Mouse (Mus musculus): ENCODE data around the gene Tcf7l1. TPM values are rescaled to one million over a fixed set of nuclear protein-coding genes. Genes with fewer than 3 reads are reported as not detected.

Tcf7l1 gene
- polyA plus RNA-seq, 1 experiment from 2014 or later, result 16.1 TPM

DNA sequence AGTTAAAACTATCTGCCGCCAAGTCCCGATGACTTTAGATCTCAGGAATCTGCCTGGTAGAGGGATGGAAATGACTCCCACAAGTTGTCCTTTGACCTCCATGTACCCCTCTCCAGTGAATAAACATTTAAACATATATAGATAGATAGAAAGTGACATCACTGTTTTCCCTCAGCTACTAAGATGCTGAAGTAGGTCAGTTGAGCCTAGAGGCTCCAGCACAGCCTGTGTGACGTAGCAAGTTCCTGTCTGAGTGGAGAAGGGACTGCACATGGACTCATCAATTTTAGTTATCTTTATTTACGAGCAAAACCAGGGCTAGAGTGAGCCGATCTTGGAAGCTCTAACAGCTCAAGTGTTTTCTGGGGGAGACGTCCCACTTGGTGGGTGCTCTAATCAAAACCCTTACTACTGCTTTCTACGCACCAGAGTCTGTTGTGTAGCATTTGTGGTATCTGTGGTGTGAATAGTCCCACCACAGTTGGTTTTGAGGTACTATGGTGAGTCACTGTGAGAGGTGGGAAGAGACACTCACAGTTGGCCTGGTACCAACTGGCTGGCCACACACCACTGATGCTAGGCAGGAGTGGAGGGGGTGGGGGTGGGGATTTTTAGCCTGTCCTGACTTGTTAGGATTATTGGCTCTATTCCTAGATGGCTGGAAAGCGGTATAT lies 129.2 kb downstream of the Tcf7l1 start:
- Histone ChIP-seq H3K4me1 (peaks cover 75% of the 10 kb centered on the region), H3K36me3 (no peaks in the 10 kb centered on the region), H3K27ac (replicated peaks) (peak overlapping the region; percentile 70), H3K4me2 (0 out of 2 replicates have a peak overlapping the region, but pooled peaks have one; percentile 6), H3K4me3 (no peak overlapping the region), H3K9ac (no peak overlapping the region), H3K27me3 (replicated peaks) (no peaks in the 10 kb centered on the region), H3K9me3 (no peaks in the 10 kb centered on the region)
- 0 out of 2 replicates have a peak, but pooled peaks have one; percentile 18 for ATAC-seq (ENCODE audit: extremely low read depth, insufficient number of reproducible peaks, low FRiP score, low TSS enrichment)
- WGBS, result 42% methylated on average over 8 of the region's 8 CpGs

DNA sequence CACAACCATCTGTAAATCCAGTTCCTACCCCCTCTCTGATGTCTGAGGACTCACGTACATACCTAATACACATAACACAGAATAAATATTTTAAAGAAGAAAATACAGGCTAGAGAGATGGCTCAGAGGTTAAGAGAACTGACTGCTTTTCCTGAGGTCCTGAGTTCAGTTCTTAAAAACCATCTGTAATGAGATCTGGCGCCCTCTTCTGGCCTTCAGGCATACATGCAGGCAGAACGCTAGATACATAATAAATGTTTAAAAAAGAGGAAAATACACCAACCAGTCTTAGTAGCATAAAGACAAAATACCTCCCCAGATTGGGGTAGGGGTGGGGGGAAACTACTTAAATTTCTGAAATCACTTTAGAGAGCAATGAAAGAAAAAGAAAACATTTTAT lies 131.0 kb downstream of the Tcf7l1 start:
- Histone ChIP-seq H3K4me2 (no peak overlapping the region), H3K27ac (replicated peaks) (no peak overlapping the region), H3K9ac (no peak overlapping the region), H3K4me1 (peaks cover 72% of the 10 kb centered on the region), H3K9me3 (no peaks in the 10 kb centered on the region), H3K4me3 (no peak overlapping the region), H3K27me3 (replicated peaks) (no peaks in the 10 kb centered on the region), H3K36me3 (no peaks in the 10 kb centered on the region)
- 51% methylated on average over 3 of the region's 3 CpGs for WGBS
- no peak for ATAC-seq (ENCODE audit: extremely low read depth, insufficient number of reproducible peaks, low FRiP score, low TSS enrichment)

DNA sequence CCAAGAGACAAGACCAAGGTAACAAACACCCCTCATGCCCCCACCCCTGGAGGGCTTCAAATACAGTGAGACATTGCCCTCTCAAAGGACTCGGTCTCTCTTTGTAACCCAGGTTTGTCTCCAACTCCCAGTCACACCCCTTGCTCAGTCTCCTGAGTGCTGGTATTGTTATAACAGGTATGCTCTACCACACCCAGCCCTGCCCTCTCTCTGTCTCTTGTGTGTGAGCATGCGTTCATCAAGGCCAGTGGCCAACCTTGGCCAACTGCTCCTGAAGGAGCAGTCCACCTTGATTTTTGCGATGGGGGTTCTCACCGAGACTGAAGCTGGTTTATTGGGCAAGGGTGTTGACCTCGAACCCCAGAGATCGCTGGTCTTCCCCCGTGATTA lies 133.0 kb downstream of the Tcf7l1 start:
- Histone ChIP-seq H3K9me3 (no peaks in the 10 kb centered on the region), H3K4me3 (no peak overlapping the region; the same call in 1 of the 2 replicates), H3K4me2 (peak overlapping the region; percentile 69), H3K27me3 (replicated peaks) (no peaks in the 10 kb centered on the region), H3K9ac (no peak overlapping the region), H3K27ac (replicated peaks) (peak overlapping the region; percentile 88), H3K4me1 (peaks cover 58% of the 10 kb centered on the region), H3K36me3 (no peaks in the 10 kb centered on the region)
- ATAC-seq (ENCODE audit: extremely low read depth, insufficient number of reproducible peaks, low FRiP score, low TSS enrichment), result no peak
- 82% methylated on average over 7 of the region's 7 CpGs for WGBS

DNA sequence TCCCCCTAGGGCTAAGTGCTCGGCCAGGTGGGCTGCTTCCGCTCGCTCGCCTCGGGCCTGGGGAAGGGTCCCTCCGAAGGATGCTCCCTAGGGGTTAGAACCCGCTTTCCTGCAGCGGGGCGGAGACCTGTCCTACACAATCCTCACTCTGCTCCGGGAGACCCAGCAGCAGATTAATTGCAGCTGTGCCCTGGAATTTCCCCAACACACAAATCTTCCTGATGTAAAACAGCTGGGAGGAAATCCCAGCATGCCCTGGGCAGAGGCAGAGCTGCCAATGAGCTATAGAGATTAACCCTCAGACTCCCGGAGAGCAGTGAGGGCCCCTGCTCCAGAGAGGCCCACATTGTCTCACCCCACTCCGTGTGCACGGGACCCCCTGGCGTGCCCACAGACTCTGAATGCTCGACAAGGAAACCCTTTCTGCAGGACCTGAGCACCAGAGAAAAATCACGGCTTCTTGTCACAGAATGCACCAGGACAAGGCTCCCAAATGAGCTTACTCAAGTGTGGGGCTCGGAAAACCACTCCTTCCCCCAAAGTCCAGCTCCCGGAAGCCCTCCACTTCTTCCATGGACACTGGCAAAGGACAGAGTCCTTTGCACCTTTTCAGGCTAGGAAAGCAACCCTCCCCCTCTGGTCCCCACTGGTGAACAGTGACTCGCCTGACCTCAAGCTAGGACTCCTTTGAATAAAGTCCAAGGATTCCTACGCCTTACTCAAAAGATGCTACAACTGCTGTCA lies 133.6 kb downstream of the Tcf7l1 start:
- ATAC-seq (ENCODE audit: extremely low read depth, insufficient number of reproducible peaks, low FRiP score, low TSS enrichment), result peak; percentile 18; the same call in 1 of the 2 replicates
- no peaks in the 10 kb centered on the region for H3K27me3 ChIP-seq (replicated peaks)
- peaks cover 55% of the 10 kb centered on the region for H3K4me1 ChIP-seq
- peak overlapping the region; percentile 88 for H3K27ac ChIP-seq (replicated peaks)
- peak overlapping the region; percentile 69 for H3K4me2 ChIP-seq
- 21% methylated on average over 20 of the region's 20 CpGs for WGBS
- no peaks in the 10 kb centered on the region for H3K36me3 ChIP-seq
- no peaks in the 10 kb centered on the region for H3K9me3 ChIP-seq
- peak overlapping the region; percentile 77 for H3K9ac ChIP-seq
- H3K4me3 ChIP-seq, result peak overlapping the region; percentile 50

DNA sequence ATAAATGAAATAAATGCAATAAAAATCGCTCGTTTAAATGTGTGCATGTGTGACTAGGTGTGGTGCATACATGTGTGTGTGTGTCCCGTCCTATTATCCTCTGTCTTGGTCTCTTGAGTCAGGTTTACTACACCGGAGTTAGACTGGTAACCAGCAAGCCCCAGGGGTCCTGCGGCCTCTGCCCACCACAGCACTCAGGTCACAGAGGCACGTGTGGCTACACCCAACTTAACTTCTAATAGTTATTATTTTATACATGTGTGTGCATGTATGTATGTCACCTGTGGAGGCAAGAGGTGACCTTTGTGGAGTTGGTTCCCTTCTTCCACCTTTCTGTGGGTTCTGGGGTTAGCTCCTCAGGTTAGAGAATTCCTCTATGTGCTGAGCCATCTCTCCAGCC lies 134.7 kb downstream of the Tcf7l1 start:
- H3K4me1 ChIP-seq, result peaks cover 49% of the 10 kb centered on the region
- peak overlapping the region; percentile 88 for H3K27ac ChIP-seq (replicated peaks)
- H3K36me3 ChIP-seq, result no peaks in the 10 kb centered on the region
- H3K4me3 ChIP-seq, result no peak overlapping the region
- H3K4me2 ChIP-seq, result no peak overlapping the region
- no peak overlapping the region for H3K9ac ChIP-seq
- 83% methylated on average over 6 of the region's 6 CpGs for WGBS
- no peaks in the 10 kb centered on the region for H3K27me3 ChIP-seq (replicated peaks)
- no peaks in the 10 kb centered on the region for H3K9me3 ChIP-seq
- ATAC-seq (ENCODE audit: extremely low read depth, insufficient number of reproducible peaks, low FRiP score, low TSS enrichment), result no peak

DNA sequence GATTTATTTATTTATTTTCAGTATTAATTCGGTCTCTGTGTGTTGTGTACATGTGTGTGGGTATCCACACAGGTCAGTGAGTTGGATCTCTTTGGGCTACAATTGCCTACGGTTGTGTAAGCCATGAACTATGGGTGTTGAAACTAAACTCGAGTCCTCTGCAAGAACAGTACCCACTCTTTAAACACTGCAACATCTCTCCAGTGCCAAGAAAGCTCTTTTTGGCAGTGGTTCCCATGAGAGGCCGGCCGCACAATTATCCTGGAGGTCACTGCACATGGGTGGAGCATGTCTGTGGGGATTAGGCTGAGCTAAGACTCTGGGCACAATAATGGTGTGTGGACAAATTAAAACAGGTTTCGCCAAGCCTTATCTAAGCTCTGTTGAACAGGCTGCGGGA lies 135.6 kb downstream of the Tcf7l1 start:
- Histone ChIP-seq H3K36me3 (no peaks in the 10 kb centered on the region), H3K9ac (no peak overlapping the region), H3K27me3 (replicated peaks) (no peaks in the 10 kb centered on the region), H3K4me3 (no peak overlapping the region), H3K4me1 (peaks cover 47% of the 10 kb centered on the region), H3K9me3 (no peaks in the 10 kb centered on the region), H3K4me2 (no peak overlapping the region), H3K27ac (replicated peaks) (peak overlapping the region; percentile 20; the same call in 1 of the 2 replicates)
- no peak for ATAC-seq (ENCODE audit: extremely low read depth, insufficient number of reproducible peaks, low FRiP score, low TSS enrichment)
- 67% methylated on average over 7 of the region's 7 CpGs for WGBS

DNA sequence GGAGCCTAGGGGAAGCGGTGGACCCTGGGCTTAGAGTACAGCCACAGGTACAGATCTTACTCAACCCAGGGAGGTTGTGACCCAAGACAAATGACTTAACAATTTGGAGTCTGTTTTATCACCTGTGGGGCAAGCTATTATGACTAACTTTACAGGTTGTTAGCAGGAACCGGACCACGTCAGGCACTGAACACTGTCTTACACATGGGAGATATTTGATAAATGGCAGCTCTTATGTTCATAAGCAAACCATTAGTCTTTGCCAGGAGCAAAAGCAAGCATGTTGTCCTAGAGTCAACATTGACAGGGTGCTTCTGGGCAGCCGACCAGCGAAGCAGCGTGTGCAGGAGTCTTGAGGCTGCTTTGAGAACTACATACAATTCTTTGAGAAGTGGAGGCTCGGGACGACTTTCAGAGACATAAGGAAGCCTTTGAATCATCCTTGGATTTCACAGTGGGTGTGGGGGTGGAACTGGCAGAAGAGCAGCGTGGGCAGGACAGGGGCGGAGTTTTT lies 138.7 kb downstream of the Tcf7l1 start:
- no peak overlapping the region for H3K27ac ChIP-seq (replicated peaks)
- no peak overlapping the region for H3K4me2 ChIP-seq
- H3K9me3 ChIP-seq, result no peaks in the 10 kb centered on the region
- no peak overlapping the region for H3K4me3 ChIP-seq
- H3K9ac ChIP-seq, result no peak overlapping the region
- peaks cover 4% of the 10 kb centered on the region; the same call in 1 of the 2 replicates for H3K36me3 ChIP-seq
- H3K27me3 ChIP-seq (replicated peaks), result no peaks in the 10 kb centered on the region
- H3K4me1 ChIP-seq, result peaks cover 48% of the 10 kb centered on the region
- WGBS, result 69% methylated on average over 10 of the region's 10 CpGs
- ATAC-seq (ENCODE audit: extremely low read depth, insufficient number of reproducible peaks, low FRiP score, low TSS enrichment), result no peak

DNA sequence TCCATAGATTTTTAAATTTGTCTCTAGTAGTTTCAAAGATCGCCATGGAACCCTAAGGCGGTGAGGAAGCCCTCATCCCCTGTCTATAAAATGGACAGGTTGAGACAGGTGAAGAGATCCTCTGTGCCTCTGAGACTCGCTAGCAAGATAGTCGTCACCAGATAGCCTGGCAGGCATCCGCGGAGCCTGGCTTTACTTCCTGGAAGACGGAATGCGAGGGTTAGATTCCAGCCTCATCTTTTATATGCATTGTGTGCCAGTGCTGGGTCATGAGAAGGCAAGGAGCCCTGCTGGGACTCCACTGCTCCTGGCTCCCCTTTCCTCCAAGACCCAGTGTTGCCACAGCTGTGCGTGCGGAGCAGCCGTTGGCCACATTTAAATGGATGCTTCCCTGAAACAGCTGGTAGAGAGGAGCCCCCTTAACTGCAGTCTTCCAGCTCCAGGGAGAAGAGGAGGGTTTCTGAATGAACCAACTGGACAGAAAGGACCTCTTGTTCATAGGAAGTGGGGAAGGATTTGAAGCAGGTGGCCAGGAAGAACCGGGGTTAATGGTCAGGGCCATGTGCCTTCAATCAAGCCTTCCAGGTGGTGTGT lies 141.0 kb downstream of the Tcf7l1 start:
- Histone ChIP-seq H3K27ac (replicated peaks) (peak overlapping the region; percentile 33; the same call in 1 of the 2 replicates), H3K27me3 (replicated peaks) (no peaks in the 10 kb centered on the region), H3K36me3 (peaks cover 4% of the 10 kb centered on the region; the same call in 1 of the 2 replicates), H3K4me1 (peaks cover 27% of the 10 kb centered on the region), H3K4me2 (peak overlapping the region; percentile 47), H3K4me3 (no peak overlapping the region), H3K9ac (no peak overlapping the region), H3K9me3 (no peaks in the 10 kb centered on the region)
- 64% methylated on average over 12 of the region's 12 CpGs for WGBS
- ATAC-seq (ENCODE audit: extremely low read depth, insufficient number of reproducible peaks, low FRiP score, low TSS enrichment), result no peak

DNA sequence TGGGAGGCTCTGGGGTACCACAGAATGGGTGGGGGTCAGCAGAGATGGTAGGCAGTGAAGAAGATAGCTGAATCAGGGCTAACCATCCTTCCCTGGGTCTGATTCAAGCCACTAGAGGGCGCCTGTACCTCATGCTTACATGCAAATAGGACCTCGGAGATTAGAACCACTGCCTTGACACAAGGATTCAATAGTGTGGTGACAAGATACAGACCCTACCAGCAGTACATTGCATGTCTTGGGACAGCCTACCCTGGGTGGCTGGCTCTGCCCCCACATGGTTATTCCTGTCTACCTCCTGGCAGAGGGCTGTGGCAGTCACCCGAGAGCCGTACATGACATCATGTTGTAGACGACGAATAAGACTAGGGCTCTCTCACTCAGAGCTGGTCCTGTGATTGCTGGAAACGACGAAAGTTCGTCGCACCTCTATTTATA lies 141.7 kb downstream of the Tcf7l1 start:
- Histone ChIP-seq H3K4me2 (peak overlapping the region; percentile 47), H3K27ac (replicated peaks) (peak overlapping the region; percentile 33; the same call in 1 of the 2 replicates), H3K4me1 (peaks cover 26% of the 10 kb centered on the region)

DNA sequence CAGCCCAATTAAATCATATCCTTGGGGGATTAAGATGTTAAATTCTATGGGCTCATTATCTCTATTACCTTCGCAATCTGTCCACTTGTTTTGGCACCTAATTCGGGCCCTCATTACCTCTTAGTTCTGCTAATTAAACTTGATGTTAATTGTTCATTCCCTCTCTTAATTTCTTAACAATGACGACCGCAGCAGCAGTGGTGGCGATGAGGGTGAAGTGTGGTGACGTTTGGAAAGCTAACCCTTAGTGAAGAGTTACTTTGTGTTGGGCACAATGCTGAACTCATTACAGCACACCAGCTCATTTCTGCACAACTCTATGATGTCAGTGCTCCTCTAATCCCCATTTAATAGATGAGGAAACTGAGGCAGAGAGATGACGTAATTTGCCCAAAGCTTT lies 143.7 kb downstream of the Tcf7l1 start:
- Histone ChIP-seq H3K27me3 (replicated peaks) (no peaks in the 10 kb centered on the region), H3K4me1 (peaks cover 19% of the 10 kb centered on the region), H3K36me3 (peaks cover 5% of the 10 kb centered on the region; the same call in 1 of the 2 replicates), H3K4me3 (no peak overlapping the region), H3K4me2 (no peak overlapping the region), H3K9me3 (no peaks in the 10 kb centered on the region), H3K9ac (no peak overlapping the region), H3K27ac (replicated peaks) (no peak overlapping the region)
- no peak for ATAC-seq (ENCODE audit: extremely low read depth, insufficient number of reproducible peaks, low FRiP score, low TSS enrichment)
- WGBS, result 85% methylated on average over 7 of the region's 7 CpGs

More for the DNA sequence above, 141.7 kb downstream of the Tcf7l1 start:
- WGBS, result 25% methylated on average over 10 of the region's 10 CpGs
- H3K27me3 ChIP-seq (replicated peaks), result no peaks in the 10 kb centered on the region
- peak; percentile 48; the same call in 1 of the 2 replicates for ATAC-seq (ENCODE audit: extremely low read depth, insufficient number of reproducible peaks, low FRiP score, low TSS enrichment)
- H3K9me3 ChIP-seq, result no peaks in the 10 kb centered on the region
- no peak overlapping the region for H3K9ac ChIP-seq
- no peak overlapping the region for H3K4me3 ChIP-seq
- peaks cover 4% of the 10 kb centered on the region; the same call in 1 of the 2 replicates for H3K36me3 ChIP-seq

DNA sequence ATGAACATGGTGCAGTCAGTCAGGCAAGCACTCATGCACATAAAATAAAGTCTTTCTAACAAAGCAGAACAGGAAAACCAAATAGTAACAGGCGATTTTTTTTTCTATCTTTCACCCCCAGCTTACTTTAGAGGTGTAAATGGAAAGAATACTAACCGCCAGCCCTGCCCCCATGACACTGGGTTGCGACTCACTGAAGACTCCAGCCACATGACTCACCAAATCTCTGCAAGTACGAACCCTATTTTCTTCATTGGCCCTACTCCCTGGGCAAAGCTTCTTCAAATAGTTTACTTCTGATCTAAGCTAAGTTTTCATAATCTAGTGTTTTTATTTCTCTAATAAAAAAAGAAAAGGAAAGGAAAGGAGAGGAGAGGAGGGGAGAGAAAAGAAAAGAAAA lies 144.5 kb downstream of the Tcf7l1 start:
- ATAC-seq (ENCODE audit: extremely low read depth, insufficient number of reproducible peaks, low FRiP score, low TSS enrichment), result no peak
- no peak overlapping the region for H3K27ac ChIP-seq (replicated peaks)
- peaks cover 7% of the 10 kb centered on the region; the same call in 1 of the 2 replicates for H3K36me3 ChIP-seq
- no peaks in the 10 kb centered on the region for H3K9me3 ChIP-seq
- no peak overlapping the region for H3K9ac ChIP-seq
- H3K27me3 ChIP-seq (replicated peaks), result no peaks in the 10 kb centered on the region
- 72% methylated on average over 4 of the region's 4 CpGs for WGBS
- H3K4me1 ChIP-seq, result peaks cover 14% of the 10 kb centered on the region
- no peak overlapping the region for H3K4me3 ChIP-seq
- no peak overlapping the region for H3K4me2 ChIP-seq

Measured in heart, embryonic 13.5 days (tissue).